Mouse (Mus musculus): ENCODE data around the gene Ndufs7.

Gene Ndufs7

GRCm38 (mm10) chr10:80262169-80262568 lies 13.2 kb downstream of the Ndufs7 start:
- no peak for DNase-seq (ENCODE audit: extremely low spot score, low spot score)

- no peak for DNase-seq (ENCODE audit: extremely low spot score, low spot score)
Measured at GRCm38 (mm10) chr10:80262776-80263365, 13.9 kb downstream of the Ndufs7 start.

- DNase-seq (ENCODE audit: extremely low spot score, low spot score): peak; percentile 96
Measured at GRCm38 (mm10) chr10:80264341-80265148, 15.6 kb downstream of the Ndufs7 start.

- DNase-seq (ENCODE audit: extremely low spot score, low spot score): no peak
Measured at GRCm38 (mm10) chr10:80265149-80265486, 16.2 kb downstream of the Ndufs7 start.

GRCm38 (mm10) chr10:80270099-80270498 lies 21.2 kb downstream of the Ndufs7 start:
- DNase-seq (ENCODE audit: extremely low spot score, low spot score): no peak

GRCm38 (mm10) chr10:80270734-80271181 lies 21.8 kb downstream of the Ndufs7 start:
- DNase-seq (ENCODE audit: extremely low spot score, low spot score): no peak

- no peak for DNase-seq (ENCODE audit: extremely low spot score, low spot score)
Measured at GRCm38 (mm10) chr10:80271186-80271843, 22.4 kb downstream of the Ndufs7 start.

- DNase-seq (ENCODE audit: extremely low spot score, low spot score): no peak
Measured at GRCm38 (mm10) chr10:80271870-80272585, 23.1 kb downstream of the Ndufs7 start.

GRCm38 (mm10) chr10:80273847-80274246 lies 24.9 kb downstream of the Ndufs7 start:
- DNase-seq (ENCODE audit: extremely low spot score, low spot score): no peak

- DNase-seq (ENCODE audit: extremely low spot score, low spot score): no peak
Measured at GRCm38 (mm10) chr10:80276238-80276637, 27.3 kb downstream of the Ndufs7 start.

- no peak for DNase-seq (ENCODE audit: extremely low spot score, low spot score)
Measured at GRCm38 (mm10) chr10:80278390-80278789, 29.5 kb downstream of the Ndufs7 start.

- no peak for DNase-seq (ENCODE audit: extremely low spot score, low spot score)
Measured at GRCm38 (mm10) chr10:80279273-80279672, 30.4 kb downstream of the Ndufs7 start.

- no peak for DNase-seq (ENCODE audit: extremely low spot score, low spot score)
Measured at GRCm38 (mm10) chr10:80281304-80281703, 32.4 kb downstream of the Ndufs7 start.

GRCm38 (mm10) chr10:80281921-80282371 lies 33.0 kb downstream of the Ndufs7 start:
- no peak for DNase-seq (ENCODE audit: extremely low spot score, low spot score)

- DNase-seq (ENCODE audit: extremely low spot score, low spot score): no peak
Measured at GRCm38 (mm10) chr10:80282481-80283441, 33.8 kb downstream of the Ndufs7 start.

GRCm38 (mm10) chr10:80285222-80286070 lies 36.5 kb downstream of the Ndufs7 start:
- DNase-seq (ENCODE audit: extremely low spot score, low spot score): no peak

- no peak for DNase-seq (ENCODE audit: extremely low spot score, low spot score)
Measured at GRCm38 (mm10) chr10:80288097-80288496, 39.2 kb downstream of the Ndufs7 start.

GRCm38 (mm10) chr10:80288657-80289056 lies 39.7 kb downstream of the Ndufs7 start:
- DNase-seq (ENCODE audit: extremely low spot score, low spot score): no peak
